Mouse (Mus musculus) kidney, adult 2 months (tissue): ENCODE measurements around the gene Bptf. TPM values are rescaled to one million over a fixed set of nuclear protein-coding genes. Genes with fewer than 3 reads are reported as not detected.
"Not testable (repeated sequence)": the region's sequence is repeated elsewhere in the genome, so short reads cannot be mapped to it uniquely, and the experiment has no call there.

Experiments used
- DNase-seq: peaks from one replicate; pipeline ENCODE4 v3.0.0; 2021
- H3K27ac ChIP-seq: fragments of 200-500 bp; 2 replicates; pipeline ENCODE4 v1.5.1; 2012; ENCODE audit warnings: low read depth, low read length, control low read depth, inconsistent platforms; ENCODE audit not compliant: insufficient read depth
- H3K27me3 ChIP-seq: fragments of 200-500 bp; replicated peaks from 2 replicates; pipeline ENCODE4 v1.6.1; 2012; ENCODE audit warnings: mild to moderate bottlenecking, moderate library complexity, low read length, inconsistent platforms; ENCODE audit not compliant: control insufficient read depth, insufficient read depth
- H3K36me3 ChIP-seq: fragments of 200-500 bp; 2 replicates; pipeline ENCODE4 v1.6.1; 2012; ENCODE audit warnings: mild to moderate bottlenecking, moderate library complexity, low read length, inconsistent platforms; ENCODE audit not compliant: control insufficient read depth, insufficient read depth
- H3K4me1 ChIP-seq: fragments of 200-500 bp; 2 replicates; pipeline ENCODE4 v1.6.1; 2011; ENCODE audit warnings: low read length; ENCODE audit not compliant: control insufficient read depth, insufficient read depth
- H3K4me3 ChIP-seq: fragments of 200-500 bp; 2 replicates; pipeline ENCODE4 v1.5.1; 2011; ENCODE audit warnings: mild to moderate bottlenecking, low read depth, low read length, control low read depth; ENCODE audit not compliant: insufficient read depth
- CTCF ChIP-seq: fragments of 200-500 bp; conservative IDR thresholded peaks from 2 replicates; pipeline ENCODE4 v1.5.1; 2011; ENCODE audit warnings: low read depth, mild to moderate bottlenecking, control low read depth, low read length, moderate library complexity, mixed read lengths; ENCODE audit not compliant: insufficient read depth, insufficient read length
- POLR2A ChIP-seq: fragments of 200-500 bp; IDR thresholded peaks from one replicate; pipeline ENCODE4 v1.6.1; 2011; ENCODE audit warnings: low read depth, low read length, control low read depth
- WGBS: fragments of 180-500 bp; shearing (Covaris S2); methylation state at CpG from one replicate; pipeline ENCODE4 v1.1.7; 2018; 5-methylcytosine and 5-hydroxymethylcytosine counted together
- polyA plus RNA-seq: library from polyadenylated mRNA; depleted of rRNA; stranded (reverse); fragments of >200 nt; gene quantifications from 2 replicates; pipeline ENCODE4 v1.2.3, GENCODE M21; 2012

The Bptf gene
- polyA plus RNA-seq, 1 experiment = 16.7 TPM

- Histone ChIP-seq H3K27me3 (no peaks in the 10 kb centered on the region), H3K4me1 (peaks cover 4% of the 10 kb centered on the region; the same call in 1 of the 2 replicates), H3K27ac (no peak overlapping the region), H3K4me3 (no peak overlapping the region), H3K36me3 (no peaks in the 10 kb centered on the region)
- TF ChIP-seq CTCF = no peak
- no peak for TF ChIP-seq POLR2A
- WGBS = 50% methylated on average over 6 of the region's 6 CpGs
- DNase-seq = no peak
Measured at GRCm38 (mm10) chr11:107017339-107017886, 114.5 kb downstream of the Bptf start.

- DNase-seq = peak; percentile 87
- H3K27ac ChIP-seq = no peak overlapping the region
- WGBS = 38% methylated on average over 1 of the region's 1 CpGs
Measured at GRCm38 (mm10) chr11:107016893-107017292, 115.0 kb downstream of the Bptf start.

GRCm38 (mm10) chr11:107015535-107016187 is 116.3 kb downstream of the Bptf start:
- H3K27ac ChIP-seq, H3K27me3 ChIP-seq, H3K4me1 ChIP-seq, H3K36me3 ChIP-seq, H3K4me3 ChIP-seq, DNase-seq: not testable (repeated sequence)
- WGBS = 79% methylated on average over 11 of the region's 11 CpGs

More at GRCm38 (mm10) chr11:107016893-107017292, 115.0 kb downstream of the Bptf start:
- no peak overlapping the region for H3K4me3 ChIP-seq
- H3K27me3 ChIP-seq = no peaks in the 10 kb centered on the region
- no peak for TF ChIP-seq CTCF
- TF ChIP-seq POLR2A = no peak
- H3K36me3 ChIP-seq = no peaks in the 10 kb centered on the region
- peaks cover 4% of the 10 kb centered on the region; the same call in 1 of the 2 replicates for H3K4me1 ChIP-seq

GRCm38 (mm10) chr11:107014597-107015309 is 117.2 kb downstream of the Bptf start:
- no peak overlapping the region for H3K4me3 ChIP-seq
- WGBS = 33% methylated on average over 14 of the region's 14 CpGs
- H3K4me1 ChIP-seq = peaks cover 7% of the 10 kb centered on the region
- H3K27me3 ChIP-seq = no peaks in the 10 kb centered on the region
- no peak overlapping the region for H3K27ac ChIP-seq
- peak; percentile 36 for DNase-seq
- TF ChIP-seq POLR2A (no peak), CTCF (peak; percentile 25; the same call in 1 of the 2 replicates)
- no peaks in the 10 kb centered on the region for H3K36me3 ChIP-seq

- DNase-seq = no peak
- H3K27ac ChIP-seq = no peak overlapping the region
- no peak overlapping the region for H3K4me3 ChIP-seq
- no peak for TF ChIP-seq CTCF
- no peak for TF ChIP-seq POLR2A
- H3K27me3 ChIP-seq = no peaks in the 10 kb centered on the region
- no peaks in the 10 kb centered on the region for H3K36me3 ChIP-seq
- H3K4me1 ChIP-seq = peaks cover 7% of the 10 kb centered on the region
- 83% methylated on average over 11 of the region's 11 CpGs for whole genome bisulfite sequencing
Measured at GRCm38 (mm10) chr11:107014020-107014585, 117.8 kb downstream of the Bptf start.

GRCm38 (mm10) chr11:107012324-107013017 is 119.5 kb downstream of the Bptf start:
- H3K27ac ChIP-seq = peak overlapping the region; percentile 97
- peak overlapping the region; percentile 68 for H3K4me3 ChIP-seq
- no peaks in the 10 kb centered on the region for H3K36me3 ChIP-seq
- WGBS = under 1% methylated on average over 37 of the region's 37 CpGs
- TF ChIP-seq POLR2A (peak; percentile 95), CTCF (no peak)
- H3K27me3 ChIP-seq = no peaks in the 10 kb centered on the region
- peaks cover 5% of the 10 kb centered on the region for H3K4me1 ChIP-seq
- DNase-seq = peak; percentile 99
